Mouse (Mus musculus) adrenal gland, postnatal 25 days (tissue): ENCODE data around the gene Cript. TPM values are rescaled to one million over a fixed set of nuclear protein-coding genes. Genes with fewer than 3 reads are reported as not detected.

ENCODE experiments used
- DNase-seq: peaks from one replicate; pipeline ENCODE4 v3.0.0; 2021; ENCODE audit warnings: mixed read lengths
- long read RNA-seq: library from polyadenylated mRNA; stranded (forward); transcript quantifications from one replicate; pipeline ENCODE4 v2.0.0, GENCODE M21; 2021
- total RNA-seq: library from RNA; stranded (reverse); gene quantifications from 2 replicates; pipeline ENCODE4 v1.2.3, GENCODE M21; 2021

Gene Cript
- 67.1 and 68.5 TPM in 2 replicates for total RNA-seq
- long read RNA-seq, transcript Cript-201 (5 exons, 1,184 nt), result major isoform, 56 of 78 reads
- long read RNA-seq, partial matches to known transcripts, result 2 of 78 reads
- long read RNA-seq, other reads (novel, unspliced or antisense), result 19 of 78 reads

DNA sequence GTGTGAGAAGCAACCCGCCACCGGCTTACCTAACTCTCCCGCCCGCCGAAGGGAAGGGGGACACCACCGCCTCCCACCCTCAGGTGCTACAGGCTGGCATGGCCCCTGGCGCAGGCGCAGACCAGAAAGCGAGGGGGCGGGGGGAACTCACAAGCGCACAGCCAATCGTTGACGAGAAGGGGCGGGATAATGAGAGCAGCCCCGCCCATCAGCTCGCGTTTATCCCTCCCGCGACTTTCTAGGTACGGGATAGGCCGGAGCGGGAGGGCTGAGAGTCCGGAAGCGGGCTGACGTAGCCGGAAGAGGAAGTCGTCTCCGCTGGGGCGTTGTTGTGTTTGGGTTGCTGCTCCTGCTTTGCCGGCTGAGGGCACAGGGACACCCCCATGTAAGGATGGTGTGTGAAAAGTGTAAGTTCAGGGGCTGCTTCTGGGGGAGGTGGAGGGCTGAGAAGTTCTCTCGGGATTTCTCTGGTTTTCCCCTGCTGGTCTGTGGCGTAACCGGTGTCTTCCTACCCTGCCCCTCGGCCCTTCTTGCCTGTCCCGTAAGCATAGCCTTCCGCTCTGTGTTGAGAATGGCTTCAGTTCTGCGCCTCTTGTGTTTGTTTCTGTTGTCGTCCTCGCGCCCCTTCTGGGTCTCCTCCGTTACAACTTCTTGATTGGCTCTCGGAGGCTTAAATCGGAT, at the start of gene Cript, which contains the start of gene Pigf:
TSS of gene Cript (plus strand) at position 282 of the 681 bp plus-strand sequence.
TSS of gene Pigf (minus strand) at position 138 of the 681 bp plus-strand sequence.
- DNase-seq, result peak; percentile 97

- DNase-seq, result no peak
Observed at GRCm38 (mm10) chr17:86976387-86976786, 49.0 kb upstream of the Cript start.

GRCm38 (mm10) chr17:86978496-86978895, 46.9 kb upstream of the Cript start:
- DNase-seq, result no peak

DNA sequence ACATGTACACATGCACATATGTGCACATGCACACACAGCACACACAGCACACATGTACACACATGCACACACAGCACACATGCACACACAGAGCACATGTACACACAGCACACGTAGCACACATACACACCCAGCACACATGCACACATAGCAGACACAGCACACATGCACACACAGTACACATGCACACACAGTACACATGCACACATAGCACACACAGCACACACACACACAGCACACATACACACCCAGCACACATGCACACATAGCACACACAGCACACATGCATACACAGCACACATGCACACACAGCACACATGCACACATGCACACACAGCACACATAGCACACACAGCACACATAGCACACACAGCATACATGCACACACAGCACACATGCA, 44.1 kb upstream of the Cript start:
- no peak for DNase-seq

GRCm38 (mm10) chr17:86981701-86982100, 43.6 kb upstream of the Cript start:
- DNase-seq, result no peak

GRCm38 (mm10) chr17:86982497-86982896, 42.9 kb upstream of the Cript start:
- DNase-seq, result no peak

- no peak for DNase-seq
Observed at GRCm38 (mm10) chr17:86986449-86987138, 38.8 kb upstream of the Cript start.

DNA sequence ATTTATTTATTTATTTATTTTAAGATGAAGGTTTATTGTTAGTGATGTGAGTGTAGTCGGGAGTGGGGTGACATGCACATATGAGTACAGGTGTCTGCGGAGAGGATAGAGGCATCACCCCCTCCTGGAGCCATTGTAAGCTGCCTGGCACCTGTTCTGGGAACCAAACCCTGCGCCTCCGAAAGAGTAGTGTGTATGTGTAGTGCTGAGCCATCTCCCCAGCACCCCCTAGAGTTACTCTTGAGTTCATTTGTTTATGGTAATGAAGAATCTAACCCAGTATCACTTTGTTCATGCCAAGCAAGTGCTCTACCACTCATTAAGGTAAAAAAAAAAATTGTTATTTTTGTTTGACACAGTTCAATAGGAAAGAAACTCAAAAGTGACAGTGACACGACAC, 37.2 kb upstream of the Cript start:
- DNase-seq, result no peak

DNA sequence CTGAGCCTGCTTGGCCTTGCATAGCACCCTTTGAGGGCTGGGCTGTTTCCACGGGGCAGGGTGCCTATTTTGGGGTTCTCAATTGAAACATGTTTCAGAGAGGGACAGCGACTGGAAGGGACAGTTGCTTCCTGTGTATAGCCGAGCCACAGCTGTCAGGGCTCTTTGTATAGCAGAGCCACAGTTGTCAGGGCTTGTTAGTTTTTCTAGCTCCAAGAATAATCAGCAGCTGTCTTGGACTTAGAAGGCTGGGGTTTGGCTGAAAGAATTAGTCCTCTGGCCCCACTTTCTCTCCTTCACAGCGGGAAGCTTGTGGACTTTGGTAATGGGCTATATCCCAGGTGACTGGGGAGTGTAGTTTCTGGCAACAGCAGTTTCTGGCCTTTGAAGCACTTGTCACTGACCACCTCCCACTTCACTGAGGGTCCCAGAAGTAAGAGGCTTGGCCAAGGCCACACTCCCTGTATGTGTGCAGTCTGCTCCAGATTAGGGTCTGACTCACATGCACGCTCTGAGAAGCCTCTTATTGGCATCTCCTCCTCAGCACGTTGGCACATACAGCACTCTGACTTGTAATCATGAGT, 36.7 kb upstream of the Cript start:
- DNase-seq, result no peak

- DNase-seq, result no peak
Observed at GRCm38 (mm10) chr17:86991306-86991705, 34.0 kb upstream of the Cript start.

- no peak for DNase-seq
Observed at GRCm38 (mm10) chr17:86997323-86997722, 28.0 kb upstream of the Cript start.

GRCm38 (mm10) chr17:87008950-87009349, 16.4 kb upstream of the Cript start:
- no peak for DNase-seq

- DNase-seq, result peak; percentile 28
Observed at GRCm38 (mm10) chr17:87011301-87012019, 13.9 kb upstream of the Cript start.

DNA sequence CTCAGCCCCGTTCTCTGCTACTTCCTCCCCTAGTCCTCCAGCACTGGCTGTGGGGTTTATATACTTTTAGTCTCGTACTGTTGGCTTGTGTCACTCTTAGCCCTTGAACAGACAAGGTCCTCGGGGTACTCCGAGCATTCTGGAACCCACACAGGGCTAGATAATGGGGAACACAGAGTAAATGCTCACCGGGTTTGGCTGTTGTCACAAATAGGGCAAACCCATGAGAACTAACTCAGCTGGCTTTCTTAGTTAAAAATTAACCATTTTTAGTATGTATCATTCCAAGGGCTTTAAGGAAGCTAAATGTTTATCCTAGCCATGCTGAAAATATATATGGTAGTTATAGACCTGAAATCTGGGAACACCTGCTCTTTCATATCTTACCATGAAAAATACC, 5.7 kb upstream of the Cript start:
- no peak for DNase-seq

GRCm38 (mm10) chr17:87024491-87025242, 683 bp upstream of the Cript start:
- DNase-seq, result peak; percentile 12

- peak; percentile 34 for DNase-seq
Observed at GRCm38 (mm10) chr17:87036141-87037073, 11.1 kb downstream of the Cript start.

GRCm38 (mm10) chr17:87038496-87038895, 13.1 kb downstream of the Cript start:
- DNase-seq, result no peak

DNA sequence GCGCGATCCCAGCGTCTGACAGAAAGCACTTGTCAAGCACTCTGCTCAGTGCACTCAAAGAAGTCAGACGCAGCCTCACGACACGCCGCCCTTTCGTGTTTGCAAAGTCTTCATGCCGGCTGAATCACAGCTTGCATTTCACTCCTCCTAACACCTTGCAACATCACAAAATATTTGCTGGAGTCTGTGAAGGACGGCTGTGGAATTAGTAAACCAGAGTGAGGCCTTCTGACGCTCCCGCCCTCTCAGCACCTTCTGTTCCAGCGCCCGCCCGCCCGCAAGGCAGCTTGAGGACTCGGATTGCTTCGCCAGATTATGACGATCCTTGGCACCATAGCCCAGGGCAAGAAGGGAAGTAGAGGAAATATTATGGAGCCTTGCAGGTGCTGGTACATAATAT, 16.4 kb downstream of the Cript start:
- DNase-seq, result peak; percentile 40

- DNase-seq, result peak; percentile 88
Observed at GRCm38 (mm10) chr17:87044364-87044763, 19.0 kb downstream of the Cript start.

DNA sequence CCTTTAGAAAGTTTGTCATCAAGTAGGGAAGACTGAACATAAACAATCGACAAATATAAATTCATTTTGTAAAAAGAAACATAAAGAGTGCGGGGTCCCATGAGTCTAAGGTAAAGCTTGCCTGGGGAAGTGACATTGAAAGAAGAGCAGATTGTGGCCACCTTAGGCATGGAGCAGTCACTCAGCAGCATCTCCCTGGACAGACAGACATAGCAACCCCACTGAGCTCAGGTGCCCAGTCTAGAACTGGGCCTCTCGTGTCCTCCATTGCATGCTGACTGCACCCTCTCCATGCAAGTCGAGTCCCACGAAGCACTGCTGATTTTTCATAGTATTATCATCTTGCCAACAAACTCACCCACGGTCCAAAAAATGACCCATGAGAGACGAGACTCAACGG, 19.4 kb downstream of the Cript start:
- DNase-seq, result no peak

DNA sequence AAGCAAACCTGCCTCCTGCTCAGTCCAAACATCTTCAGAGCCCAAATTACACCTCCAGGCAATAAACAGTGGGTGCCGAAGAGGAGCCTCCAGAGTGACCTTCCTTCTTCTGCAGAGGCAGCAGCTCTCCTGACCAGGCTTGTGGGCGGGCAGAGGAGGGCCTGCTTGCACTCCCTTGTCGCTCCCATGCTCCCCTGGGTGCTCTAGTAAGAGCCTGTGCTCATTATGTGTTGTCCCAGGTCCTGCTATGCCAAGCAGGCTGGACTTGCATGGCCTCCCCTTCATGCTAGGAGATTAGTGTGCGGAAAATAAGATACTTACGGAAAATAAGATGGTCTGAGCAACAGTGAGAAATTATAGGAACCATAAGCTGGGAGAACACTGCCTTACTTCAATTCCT, 24.3 kb downstream of the Cript start:
- peak; percentile 62 for DNase-seq
